Mouse (Mus musculus) liver, postnatal 0 days (tissue): ENCODE measurements at regions not wholly inside any gene's neighbourhood (a gene's known extent, or its start where the extent isn't known, plus 50 kb on each side); places are given as distances from the start of the nearest gene placed in this dataset.

Source experiments
- CTCF ChIP-seq: sonication (generic); IDR thresholded peaks from 2 replicates; pipeline ENCODE4 v1.5.1; 2016; ENCODE audit warnings: antibody characterized with exemption, low read depth
- EP300 ChIP-seq: IDR thresholded peaks from 2 replicates; pipeline ENCODE4 v1.6.1; 2016; ENCODE audit warnings: antibody characterized with exemption, low read depth, mild to moderate bottlenecking

DNA sequence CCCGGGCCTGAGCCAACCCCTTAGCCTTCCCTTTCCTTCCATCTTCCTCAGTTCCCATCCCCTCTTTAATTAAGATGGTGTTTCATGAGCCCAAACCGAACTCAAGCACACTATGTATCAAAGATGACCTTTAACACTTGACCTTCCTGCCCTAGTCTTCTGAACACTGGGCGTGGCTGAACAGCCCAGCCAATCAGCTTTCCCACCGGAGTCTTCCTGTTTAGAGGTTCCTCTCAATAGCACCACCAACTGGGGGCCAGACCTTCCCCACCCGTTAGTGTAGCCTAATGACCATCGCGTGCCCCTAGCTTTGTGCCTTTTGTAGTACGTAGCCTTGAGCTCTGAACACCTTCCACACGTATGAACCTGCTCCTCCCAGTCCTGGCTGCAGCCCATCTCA, 215.0 kb upstream of the Sdk2 start:
- TF ChIP-seq CTCF: no peak
- no peak for TF ChIP-seq EP300
